Mouse (Mus musculus): ENCODE data around the gene Gm11627. TPM values are rescaled to one million over a fixed set of nuclear protein-coding genes. Genes with fewer than 3 reads are reported as not detected.
"Not testable (repeated sequence)": the region's sequence is repeated elsewhere in the genome, so short reads cannot be mapped to it uniquely, and the experiment has no call there.

Gene Gm11627
- polyA plus RNA-seq, 1 experiment, result not detected

GRCm38 (mm10) chr11:102575034-102575433, 4.2 kb downstream of the Gm11627 start:
- TF ChIP-seq CTCF (IDR thresholded peaks at IDR 0.05; ENCODE audit: control insufficient read depth, insufficient read depth, low read length), result no peak
- TF ChIP-seq POLR2A (IDR thresholded peaks at IDR 0.05; ENCODE audit: borderline replicate concordance, control insufficient read depth, low read depth, low read length), result no peak
- H3K27ac ChIP-seq (ENCODE audit: control insufficient read depth, insufficient read depth, low read depth, low read length, poor library complexity), result no peak overlapping the region
- 29% methylated on average over 1 of the region's 1 CpGs for WGBS

GRCm38 (mm10) chr11:102572866-102573663, 6.2 kb downstream of the Gm11627 start:
- Histone ChIP-seq H3K4me3 (replicated peaks; ENCODE audit: control insufficient read depth, low read depth, low read length) (peak overlapping the region; percentile 10), H3K4me1 (ENCODE audit: control insufficient read depth, insufficient read depth, low read length) (no peaks in the 10 kb centered on the region), H3K27ac (ENCODE audit: control insufficient read depth, insufficient read depth, low read depth, low read length, poor library complexity) (no peak overlapping the region)
- 24% methylated on average over 18 of the region's 18 CpGs for WGBS
- peak; percentile 85 for TF ChIP-seq CTCF (IDR thresholded peaks at IDR 0.05; ENCODE audit: control insufficient read depth, insufficient read depth, low read length)
- TF ChIP-seq POLR2A (IDR thresholded peaks at IDR 0.05; ENCODE audit: borderline replicate concordance, control insufficient read depth, low read depth, low read length), result no peak

More at GRCm38 (mm10) chr11:102575034-102575433, 4.2 kb downstream of the Gm11627 start:
- Histone ChIP-seq H3K4me3 (replicated peaks; ENCODE audit: control insufficient read depth, low read depth, low read length) (no peak overlapping the region), H3K4me1 (ENCODE audit: control insufficient read depth, insufficient read depth, low read length) (no peaks in the 10 kb centered on the region)

- no peak overlapping the region for H3K4me3 ChIP-seq (replicated peaks; ENCODE audit: control insufficient read depth, low read depth, low read length)
- no peak overlapping the region for H3K27ac ChIP-seq (ENCODE audit: control insufficient read depth, insufficient read depth, low read depth, low read length, poor library complexity)
- H3K4me1 ChIP-seq (ENCODE audit: control insufficient read depth, insufficient read depth, low read length), result no peaks in the 10 kb centered on the region
- WGBS, result 64% methylated on average over 7 of the region's 7 CpGs
- TF ChIP-seq POLR2A (IDR thresholded peaks at IDR 0.05; ENCODE audit: borderline replicate concordance, control insufficient read depth, low read depth, low read length) (no peak), CTCF (IDR thresholded peaks at IDR 0.05; ENCODE audit: control insufficient read depth, insufficient read depth, low read length) (no peak)
These were observed 10.4 kb downstream of the Gm11627 start for GRCm38 (mm10) chr11:102568756-102569377.

GRCm38 (mm10) chr11:102568191-102568590, 11.1 kb downstream of the Gm11627 start:
- 74% methylated on average over 12 of the region's 12 CpGs for WGBS
- TF ChIP-seq CTCF (IDR thresholded peaks at IDR 0.05; ENCODE audit: control insufficient read depth, insufficient read depth, low read length) (peak; percentile 58; the same call in 1 of the 2 replicates), POLR2A (IDR thresholded peaks at IDR 0.05; ENCODE audit: borderline replicate concordance, control insufficient read depth, low read depth, low read length) (no peak)
- Histone ChIP-seq H3K4me3 (replicated peaks; ENCODE audit: control insufficient read depth, low read depth, low read length) (no peak overlapping the region), H3K4me1 (ENCODE audit: control insufficient read depth, insufficient read depth, low read length) (no peaks in the 10 kb centered on the region), H3K27ac (ENCODE audit: control insufficient read depth, insufficient read depth, low read depth, low read length, poor library complexity) (no peak overlapping the region)

GRCm38 (mm10) chr11:102567723-102568122, 11.5 kb downstream of the Gm11627 start:
- Histone ChIP-seq H3K4me1 (ENCODE audit: control insufficient read depth, insufficient read depth, low read length) (no peaks in the 10 kb centered on the region), H3K4me3 (replicated peaks; ENCODE audit: control insufficient read depth, low read depth, low read length) (no peak overlapping the region), H3K27ac (ENCODE audit: control insufficient read depth, insufficient read depth, low read depth, low read length, poor library complexity) (no peak overlapping the region)
- TF ChIP-seq POLR2A (IDR thresholded peaks at IDR 0.05; ENCODE audit: borderline replicate concordance, control insufficient read depth, low read depth, low read length), result no peak
- WGBS, result 87% methylated on average over 15 of the region's 15 CpGs

- 74% methylated on average over 6 of the region's 6 CpGs for WGBS
- Histone ChIP-seq H3K4me1 (ENCODE audit: control insufficient read depth, insufficient read depth, low read length) (no peaks in the 10 kb centered on the region), H3K27ac (ENCODE audit: control insufficient read depth, insufficient read depth, low read depth, low read length, poor library complexity) (no peak overlapping the region), H3K4me3 (replicated peaks; ENCODE audit: control insufficient read depth, low read depth, low read length) (no peak overlapping the region)
- no peak for TF ChIP-seq POLR2A (IDR thresholded peaks at IDR 0.05; ENCODE audit: borderline replicate concordance, control insufficient read depth, low read depth, low read length)
- TF ChIP-seq CTCF (IDR thresholded peaks at IDR 0.05; ENCODE audit: control insufficient read depth, insufficient read depth, low read length), result no peak
These were observed 12.1 kb downstream of the Gm11627 start for GRCm38 (mm10) chr11:102567157-102567556.

GRCm38 (mm10) chr11:102566290-102566689, 13.0 kb downstream of the Gm11627 start:
- 95% methylated on average over 1 of the region's 1 CpGs for WGBS
- Histone ChIP-seq H3K27ac (ENCODE audit: control insufficient read depth, insufficient read depth, low read depth, low read length, poor library complexity) (no peak overlapping the region), H3K4me3 (replicated peaks; ENCODE audit: control insufficient read depth, low read depth, low read length) (no peak overlapping the region), H3K4me1 (ENCODE audit: control insufficient read depth, insufficient read depth, low read length) (no peaks in the 10 kb centered on the region)
- TF ChIP-seq POLR2A (IDR thresholded peaks at IDR 0.05; ENCODE audit: borderline replicate concordance, control insufficient read depth, low read depth, low read length) (no peak), CTCF (IDR thresholded peaks at IDR 0.05; ENCODE audit: control insufficient read depth, insufficient read depth, low read length) (no peak)

- no peak overlapping the region for H3K27ac ChIP-seq (ENCODE audit: control insufficient read depth, insufficient read depth, low read depth, low read length, poor library complexity)
- no peak for TF ChIP-seq POLR2A (IDR thresholded peaks at IDR 0.05; ENCODE audit: borderline replicate concordance, control insufficient read depth, low read depth, low read length)
- no peak for TF ChIP-seq CTCF (IDR thresholded peaks at IDR 0.05; ENCODE audit: control insufficient read depth, insufficient read depth, low read length)
- no peaks in the 10 kb centered on the region for H3K4me1 ChIP-seq (ENCODE audit: control insufficient read depth, insufficient read depth, low read length)
- no peak overlapping the region for H3K4me3 ChIP-seq (replicated peaks; ENCODE audit: control insufficient read depth, low read depth, low read length)
These were observed 13.5 kb downstream of the Gm11627 start for GRCm38 (mm10) chr11:102565741-102566140.

GRCm38 (mm10) chr11:102564952-102565671, 14.1 kb downstream of the Gm11627 start:
- not testable (repeated sequence) for H3K4me3 ChIP-seq (replicated peaks; ENCODE audit: control insufficient read depth, low read depth, low read length); H3K4me1 ChIP-seq (ENCODE audit: control insufficient read depth, insufficient read depth, low read length); H3K27ac ChIP-seq (ENCODE audit: control insufficient read depth, insufficient read depth, low read depth, low read length, poor library complexity)
- WGBS, result 76% methylated on average over 14 of the region's 14 CpGs
